ENCODE assay signal across 22 mouse cellular contexts in the genomic region with DNA sequence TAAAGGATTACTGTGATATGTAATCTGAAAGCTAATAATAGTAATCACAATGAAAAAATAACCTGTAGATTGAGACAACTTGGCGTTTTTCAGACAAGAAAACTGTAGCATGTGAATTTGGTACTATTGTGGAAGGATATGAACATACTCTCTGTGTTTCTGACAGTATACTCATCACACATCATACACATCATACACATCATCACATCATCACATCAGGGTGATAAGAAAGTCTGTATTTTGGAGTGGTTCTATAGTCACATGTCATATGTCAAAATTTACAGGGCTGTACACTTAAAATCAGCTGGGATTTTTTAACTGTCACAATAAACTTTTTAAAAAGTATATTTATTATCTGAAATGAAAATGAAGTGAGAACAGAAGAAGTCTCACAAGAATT. TPM values are rescaled to one million over a fixed set of nuclear protein-coding genes. Genes with fewer than 3 reads are reported as not detected.
"Had no signal": no experiment of that assay in that cellular context is flagged by ENCODE, and none has a peak within 500 bp of the region (broad histone marks: within the 10 kb centered on the region; RNA-seq: fewer than 3 reads in every experiment).

No protein-coding gene starts in this region.

- DNase-seq: retina, postnatal 1 day; right cerebral cortex, adult 18-20 months; right cerebral cortex, postnatal 14 days; right cerebral cortex, postnatal 25 days; right cerebral cortex, postnatal 4 days; spleen, adult 18-20 months; thymus, adult 18-20 months; thymus, adult 2 months; thymus, postnatal 14 days; thymus, postnatal 25 days; thymus, postnatal 36 days; thymus, postnatal 4 days had no signal

- H3K4me1 ChIP-seq: neural tube, embryonic 13.5 days; stomach, embryonic 15.5 days had no signal

- H3K9me3 ChIP-seq: neural tube, embryonic 13.5 days; neural tube, embryonic 15.5 days; stomach, embryonic 15.5 days had no signal

- H3K4me3 ChIP-seq: neural tube, embryonic 13.5 days; neural tube, embryonic 15.5 days; stomach, embryonic 15.5 days had no signal

- H3K36me3 ChIP-seq: neural tube, embryonic 13.5 days; neural tube, embryonic 15.5 days; stomach, embryonic 15.5 days had no signal

- H3K9ac ChIP-seq: neural tube, embryonic 13.5 days; neural tube, embryonic 15.5 days; stomach, embryonic 15.5 days had no signal

- H3K27me3 ChIP-seq: neural tube, embryonic 13.5 days; neural tube, embryonic 15.5 days; stomach, embryonic 15.5 days had no signal

- H3K4me2 ChIP-seq: neural tube, embryonic 13.5 days; neural tube, embryonic 15.5 days; stomach, embryonic 15.5 days had no signal

- H3K27ac ChIP-seq: neural tube, embryonic 13.5 days; neural tube, embryonic 15.5 days; stomach, embryonic 15.5 days; stomach, postnatal 0 days had no signal

RNA-seq across cellular contexts. Expression of a gene that starts 30.9 kb away (rescaled TPM):
- polyA plus RNA-seq: neural tube, embryonic 13.5 days; neural tube, embryonic 14.5 days; neural tube, embryonic 15.5 days; small intestine, adult 2 months; spleen, adult 2 months; stomach, embryonic 14.5 days; stomach, embryonic 15.5 days; stomach, embryonic 16.5 days; thymus, adult 2 months; thymus, postnatal 0 days had no signal
